Mouse (Mus musculus): ENCODE data around the gene Coro1c. TPM values are rescaled to one million over a fixed set of nuclear protein-coding genes. Genes with fewer than 3 reads are reported as not detected.

Gene Coro1c
- 10 to 100 TPM; 39.1 to 48.9 TPM for total RNA-seq (2021)
- long read RNA-seq, experiment 1, transcript Coro1c-201 (11 exons, 3,491 nt) = major isoform, 57 of 70 reads
- long read RNA-seq, experiment 1, partial matches to known transcripts = 12 of 70 reads
- long read RNA-seq, experiment 1, other reads (novel, unspliced or antisense) = 1 of 70 reads
- long read RNA-seq, experiment 2, transcript Coro1c-201 (11 exons, 3,491 nt) = major isoform, 30 of 34 reads
- long read RNA-seq, experiment 2, partial matches to known transcripts = 1 of 34 reads
- long read RNA-seq, experiment 2, other reads (novel, unspliced or antisense) = 3 of 34 reads

GRCm38 (mm10) chr5:113908592-113909441 is at the start of gene Coro1c:
Gene Coro1c, minus strand, starts transcription at chr5:113908758.
- peak; percentile 100 for DNase-seq

GRCm38 (mm10) chr5:113956510-113956909 is 48.0 kb upstream of the Coro1c start:
- DNase-seq = peak; percentile 94

- no peak for DNase-seq
Measured at GRCm38 (mm10) chr5:113955691-113956090, 47.1 kb upstream of the Coro1c start.

DNA sequence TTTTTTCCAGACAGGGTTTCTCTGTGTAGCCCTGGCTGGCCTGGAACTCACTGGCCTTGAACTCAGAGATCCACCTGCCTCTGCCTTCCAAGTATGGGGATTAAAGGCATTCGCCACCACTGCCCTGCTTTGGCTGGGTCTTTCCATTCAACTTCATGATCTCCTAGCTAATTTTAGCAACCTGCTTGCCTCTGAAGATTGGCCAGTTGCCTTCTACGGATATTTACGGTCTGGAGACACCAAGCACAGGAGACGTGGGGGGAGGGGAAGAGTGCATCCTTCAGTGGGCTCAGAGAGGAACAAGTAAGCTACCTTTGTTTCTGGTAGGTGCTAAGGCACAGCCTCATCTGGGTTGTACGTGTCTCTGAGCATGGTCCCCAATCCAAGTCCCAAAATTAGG is 46.7 kb upstream of the Coro1c start:
- no peak for DNase-seq

GRCm38 (mm10) chr5:113954421-113954820 is 45.9 kb upstream of the Coro1c start:
- DNase-seq = peak; percentile 86

GRCm38 (mm10) chr5:113952519-113952918 is 44.0 kb upstream of the Coro1c start:
- no peak for DNase-seq

DNA sequence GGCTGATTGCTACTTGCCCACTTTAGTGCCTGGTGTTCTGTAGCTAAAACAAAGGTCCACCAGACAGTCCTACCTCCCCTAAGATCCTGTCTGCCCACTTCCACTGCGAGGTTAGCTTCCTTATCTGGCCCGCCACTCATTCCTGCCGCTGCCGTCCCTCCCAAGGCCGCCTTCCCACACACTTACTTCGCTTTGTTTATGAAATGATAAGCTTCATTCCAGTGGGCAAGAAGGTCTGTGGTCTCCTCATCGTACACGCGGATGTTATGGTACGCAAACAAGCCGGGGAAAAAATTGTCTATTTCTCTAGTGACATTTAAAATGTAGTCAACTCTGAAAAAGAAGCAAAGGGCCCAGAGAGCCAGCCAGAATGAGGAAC is 43.1 kb upstream of the Coro1c start:
- DNase-seq = no peak

DNA sequence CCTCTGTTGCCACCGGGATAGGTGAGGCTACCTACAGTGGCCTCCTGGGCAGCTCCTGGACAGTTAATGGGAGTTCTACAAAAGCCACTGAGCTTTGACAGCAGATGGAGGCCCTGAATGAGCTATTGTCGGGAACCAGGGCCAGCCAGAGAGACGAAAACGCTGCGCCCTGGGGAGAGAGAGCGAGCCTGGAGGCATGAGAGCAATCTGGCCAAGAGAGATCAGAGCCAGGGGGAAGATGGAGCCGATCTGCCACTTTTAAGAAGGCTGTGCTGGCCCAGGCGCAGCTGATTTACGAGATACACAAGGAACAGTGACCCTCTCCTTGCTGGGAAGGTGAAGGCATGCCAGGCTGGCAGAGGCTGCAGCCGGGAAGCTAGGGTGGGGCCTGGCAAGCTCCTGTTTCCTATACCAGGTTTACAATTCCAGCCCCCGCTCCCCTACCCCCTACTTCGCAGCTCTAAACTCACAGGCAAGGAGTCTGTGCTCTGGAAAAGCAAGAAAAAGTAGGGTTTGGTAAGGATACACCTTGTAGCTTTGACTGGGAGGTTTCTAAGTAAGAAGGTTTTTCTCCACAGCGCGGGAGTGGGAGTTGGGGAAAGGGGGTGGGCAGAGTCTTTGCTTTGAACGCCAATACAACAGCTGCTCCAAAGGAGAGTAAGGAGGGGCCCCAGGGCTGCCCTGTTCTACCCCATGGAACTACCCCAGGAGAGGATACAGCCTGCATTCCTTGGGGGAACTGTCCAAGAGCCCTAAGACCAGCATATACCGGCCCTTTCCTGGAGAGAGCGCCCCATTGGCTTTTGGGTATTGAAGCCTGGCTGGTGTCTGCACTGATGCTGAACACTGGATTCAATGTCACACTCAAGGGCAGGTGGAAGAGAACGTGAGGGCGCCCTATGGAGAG is 42.5 kb upstream of the Coro1c start:
- DNase-seq = no peak

DNA sequence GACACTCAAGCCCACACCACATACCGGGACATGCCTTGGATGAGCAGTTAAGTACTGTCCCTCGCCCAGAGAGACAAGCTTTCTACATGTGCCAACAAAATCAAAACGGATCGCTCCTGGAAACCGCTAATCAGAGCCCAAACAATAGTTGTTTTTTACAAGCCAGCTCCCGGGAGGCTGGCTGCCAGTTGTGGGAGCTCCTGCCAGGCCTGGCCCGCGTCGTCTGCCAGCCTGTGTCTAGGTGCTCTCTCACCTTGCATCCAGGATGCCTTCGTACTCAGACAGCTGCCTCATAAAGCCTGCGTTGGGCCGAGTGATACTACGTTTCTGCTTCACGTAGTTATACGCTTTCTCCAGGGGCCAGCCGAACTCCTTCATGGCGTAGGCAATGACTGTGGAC is 41.6 kb upstream of the Coro1c start:
- no peak for DNase-seq

DNA sequence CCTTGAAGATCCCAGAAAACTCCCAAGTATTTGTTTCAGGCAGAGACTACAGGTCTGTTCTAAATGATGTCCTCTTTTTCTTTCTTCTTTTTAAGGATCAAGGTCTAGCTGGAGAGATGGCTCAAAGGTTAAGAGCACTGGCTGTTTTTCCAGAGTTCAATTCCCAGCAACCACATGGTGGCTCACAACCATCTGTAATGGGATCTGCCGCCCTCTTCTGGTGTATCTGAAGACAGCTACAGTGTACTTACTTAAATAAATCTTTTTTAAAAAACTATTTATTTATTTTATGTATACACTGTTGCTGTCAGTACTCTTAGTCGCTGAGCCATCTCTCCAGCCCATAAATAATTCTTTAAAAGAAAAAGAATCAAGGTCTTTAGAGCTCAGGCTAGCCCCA is 38.7 kb upstream of the Coro1c start:
- DNase-seq = no peak

DNA sequence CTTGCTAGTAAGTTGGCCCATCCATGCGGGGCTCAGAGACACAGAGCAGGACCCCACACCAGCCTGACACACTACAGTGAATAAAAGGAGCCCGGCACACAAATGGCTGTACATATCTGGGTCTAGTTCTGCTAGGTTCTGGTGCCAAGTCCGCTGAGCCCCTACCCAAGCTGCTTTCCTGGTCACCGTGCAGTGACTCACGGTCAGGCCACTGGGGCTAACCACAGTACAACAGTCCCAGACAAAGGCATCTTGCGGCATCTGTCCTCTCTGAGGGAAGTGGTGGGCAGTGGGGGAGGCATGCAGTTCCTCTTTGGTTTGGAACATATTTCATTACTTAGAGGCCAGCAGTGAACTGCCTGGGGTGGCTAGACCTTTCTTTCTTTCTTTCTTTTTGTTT is 36.6 kb upstream of the Coro1c start:
- no peak for DNase-seq

- no peak for DNase-seq
Measured at GRCm38 (mm10) chr5:113943328-113943727, 34.8 kb upstream of the Coro1c start.

DNA sequence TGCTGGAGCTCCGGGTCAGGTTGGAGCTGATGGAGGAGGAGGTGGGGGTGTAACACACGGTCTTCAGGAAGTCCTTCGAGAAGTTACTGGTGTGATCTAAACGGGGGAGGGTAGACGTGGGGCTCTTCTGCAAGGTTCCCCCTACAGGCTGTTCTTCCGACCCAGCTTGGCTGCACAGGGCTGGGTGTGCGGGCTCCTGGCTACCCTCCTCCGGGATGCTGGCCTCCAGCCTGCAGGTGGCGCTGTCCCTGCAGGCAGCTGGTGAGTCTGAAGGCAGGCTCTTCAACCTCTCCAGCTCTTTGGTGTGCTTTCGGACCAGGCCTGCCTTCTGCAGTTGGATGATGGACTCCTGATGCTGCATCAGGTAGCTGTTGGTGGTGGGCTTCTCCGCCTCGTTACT is 34.0 kb upstream of the Coro1c start:
- peak; percentile 50 for DNase-seq

GRCm38 (mm10) chr5:113939263-113939900 is 30.8 kb upstream of the Coro1c start:
- DNase-seq = no peak

GRCm38 (mm10) chr5:113937650-113938049 is 29.1 kb upstream of the Coro1c start:
- no peak for DNase-seq

- DNase-seq = no peak
Measured at GRCm38 (mm10) chr5:113933889-113934288, 25.3 kb upstream of the Coro1c start.

DNA sequence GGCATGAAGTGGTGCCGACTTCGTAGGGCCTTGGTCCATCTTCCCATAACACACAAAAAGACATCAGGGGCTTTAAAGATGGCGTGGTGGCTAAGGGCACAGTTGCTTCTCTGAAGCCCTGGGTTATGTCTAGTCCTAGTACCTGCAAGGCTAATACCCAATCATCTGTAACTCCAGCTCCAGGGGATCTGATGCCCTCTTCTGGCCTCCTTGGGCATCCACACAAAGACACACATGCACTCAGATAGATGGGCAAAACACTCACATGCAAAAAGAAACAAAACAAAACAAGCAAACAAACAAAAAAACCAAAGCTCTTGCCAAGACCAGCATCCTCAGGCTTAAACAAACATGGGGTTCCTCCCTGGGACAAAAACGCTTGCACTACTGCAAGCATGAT is 24.9 kb upstream of the Coro1c start:
- no peak for DNase-seq

DNA sequence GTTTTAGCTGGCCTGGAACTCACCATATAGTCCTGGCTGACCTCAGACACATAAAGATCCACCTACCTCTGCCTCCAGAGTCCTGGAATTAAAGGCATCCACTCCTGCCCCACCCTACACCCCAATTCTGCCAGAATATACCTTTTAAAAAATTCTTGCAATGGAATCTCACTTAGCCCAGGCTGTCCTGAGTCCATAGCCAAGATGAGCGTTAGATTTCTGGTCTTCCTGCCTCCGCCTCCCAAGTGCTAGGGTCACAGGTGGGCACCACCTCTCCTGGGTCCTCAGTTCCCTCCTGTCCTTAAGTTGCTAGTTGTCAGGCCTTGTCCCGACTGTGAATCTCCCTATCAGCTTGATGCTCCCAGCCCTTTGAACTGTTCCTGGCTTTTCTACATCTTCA is 23.8 kb upstream of the Coro1c start:
- no peak for DNase-seq

- DNase-seq = peak; percentile 62
Measured at GRCm38 (mm10) chr5:113930648-113931609, 22.4 kb upstream of the Coro1c start.

- DNase-seq = peak; percentile 50
Measured at GRCm38 (mm10) chr5:113929950-113930647, 21.5 kb upstream of the Coro1c start.

All from gastrocnemius, postnatal 10 days (tissue).